Mouse (Mus musculus): ENCODE measurements at regions not wholly inside any gene's neighbourhood (a gene's known extent, or its start where the extent isn't known, plus 50 kb on each side); places are given as distances from the start of the nearest gene placed in this dataset.

GRCm38 (mm10) chr12:25549735-25550134 is 452.8 kb upstream of the Id2 start:
- no peaks in the 10 kb centered on the region for H3K27me3 ChIP-seq (ENCODE audit: control insufficient read depth, insufficient read depth, insufficient read length)
- H3K4me3 ChIP-seq (ENCODE audit: insufficient read depth, poor library complexity, severe bottlenecking): no peak overlapping the region
- H3ac ChIP-seq (ENCODE audit: control insufficient read depth, insufficient read length, low read depth): no peak overlapping the region
- no peaks in the 10 kb centered on the region for H3K79me3 ChIP-seq (ENCODE audit: low read depth)
- TF ChIP-seq MYOD1 (IDR thresholded peaks at IDR 0.05; ENCODE audit: control insufficient read depth, insufficient read length, low read depth) (no peak), FOSL1 (IDR thresholded peaks at IDR 0.05; ENCODE audit: insufficient read depth, low read length, poor library complexity, severe bottlenecking) (no peak), MAX (IDR thresholded peaks at IDR 0.05) (no peak), USF1 (IDR thresholded peaks at IDR 0.05; ENCODE audit: low read depth) (no peak), MYOG (IDR thresholded peaks at IDR 0.05; ENCODE audit: control insufficient read depth, extremely low read depth, insufficient read length) (no peak), CEBPB (IDR thresholded peaks at IDR 0.05; ENCODE audit: low read depth) (no peak), CTCF (IDR thresholded peaks at IDR 0.05; ENCODE audit: control insufficient read depth, insufficient read depth, insufficient read length) (no peak)
- no peaks in the 10 kb centered on the region for H3K36me3 ChIP-seq (ENCODE audit: control insufficient read depth, insufficient read depth)
- no peaks in the 10 kb centered on the region for H3K79me2 ChIP-seq (ENCODE audit: control insufficient read depth, insufficient read depth)

- no peaks in the 10 kb centered on the region for H3K79me3 ChIP-seq (ENCODE audit: low read depth)
- H3K79me2 ChIP-seq (ENCODE audit: control insufficient read depth, insufficient read depth): no peaks in the 10 kb centered on the region
- H3K4me3 ChIP-seq (ENCODE audit: insufficient read depth, poor library complexity, severe bottlenecking): no peak overlapping the region
- H3K36me3 ChIP-seq (ENCODE audit: control insufficient read depth, insufficient read depth): no peaks in the 10 kb centered on the region
- H3K27me3 ChIP-seq (ENCODE audit: control insufficient read depth, insufficient read depth, insufficient read length): no peaks in the 10 kb centered on the region
- no peak overlapping the region for H3ac ChIP-seq (ENCODE audit: control insufficient read depth, insufficient read length, low read depth)
- TF ChIP-seq CTCF (IDR thresholded peaks at IDR 0.05; ENCODE audit: control insufficient read depth, insufficient read depth, insufficient read length) (no peak), MYOD1 (IDR thresholded peaks at IDR 0.05; ENCODE audit: control insufficient read depth, insufficient read length, low read depth) (no peak), MYOG (IDR thresholded peaks at IDR 0.05; ENCODE audit: control insufficient read depth, extremely low read depth, insufficient read length) (no peak), FOSL1 (IDR thresholded peaks at IDR 0.05; ENCODE audit: insufficient read depth, low read length, poor library complexity, severe bottlenecking) (no peak), USF1 (IDR thresholded peaks at IDR 0.05; ENCODE audit: low read depth) (no peak), CEBPB (IDR thresholded peaks at IDR 0.05; ENCODE audit: low read depth) (no peak)
Measured at GRCm38 (mm10) chr12:25544253-25544652, 447.3 kb upstream of the Id2 start.

- H3K36me3 ChIP-seq (ENCODE audit: control insufficient read depth, insufficient read depth): no peaks in the 10 kb centered on the region
- TF ChIP-seq MAX (IDR thresholded peaks at IDR 0.05): no peak
- H3K79me2 ChIP-seq (ENCODE audit: control insufficient read depth, insufficient read depth): no peaks in the 10 kb centered on the region
- H3K79me3 ChIP-seq (ENCODE audit: low read depth): no peaks in the 10 kb centered on the region
- H3ac ChIP-seq (ENCODE audit: control insufficient read depth, insufficient read length, low read depth): no peak overlapping the region
- H3K4me3 ChIP-seq (ENCODE audit: insufficient read depth, poor library complexity, severe bottlenecking): no peak overlapping the region
- no peaks in the 10 kb centered on the region for H3K27me3 ChIP-seq (ENCODE audit: control insufficient read depth, insufficient read depth, insufficient read length)
Measured at GRCm38 (mm10) chr12:25534620-25534950, 437.6 kb upstream of the Id2 start.

- TF ChIP-seq MYOG (IDR thresholded peaks at IDR 0.05; ENCODE audit: control insufficient read depth, extremely low read depth, insufficient read length) (no peak), CEBPB (IDR thresholded peaks at IDR 0.05; ENCODE audit: low read depth) (no peak), MYOD1 (IDR thresholded peaks at IDR 0.05; ENCODE audit: control insufficient read depth, insufficient read length, low read depth) (no peak), CTCF (IDR thresholded peaks at IDR 0.05; ENCODE audit: control insufficient read depth, insufficient read depth, insufficient read length) (no peak), USF1 (IDR thresholded peaks at IDR 0.05; ENCODE audit: low read depth) (no peak), MAX (IDR thresholded peaks at IDR 0.05) (no peak), FOSL1 (IDR thresholded peaks at IDR 0.05; ENCODE audit: insufficient read depth, low read length, poor library complexity, severe bottlenecking) (no peak)
- H3K79me2 ChIP-seq (ENCODE audit: control insufficient read depth, insufficient read depth): no peaks in the 10 kb centered on the region
- no peak overlapping the region for H3ac ChIP-seq (ENCODE audit: control insufficient read depth, insufficient read length, low read depth)
- no peaks in the 10 kb centered on the region for H3K36me3 ChIP-seq (ENCODE audit: control insufficient read depth, insufficient read depth)
- no peaks in the 10 kb centered on the region for H3K79me3 ChIP-seq (ENCODE audit: low read depth)
- H3K4me3 ChIP-seq (ENCODE audit: insufficient read depth, poor library complexity, severe bottlenecking): no peak overlapping the region
- no peaks in the 10 kb centered on the region for H3K27me3 ChIP-seq (ENCODE audit: control insufficient read depth, insufficient read depth, insufficient read length)
Measured at GRCm38 (mm10) chr12:25533709-25534619, 437.0 kb upstream of the Id2 start.

GRCm38 (mm10) chr12:25530483-25530882 is 433.5 kb upstream of the Id2 start:
- Histone ChIP-seq H3K4me3 (ENCODE audit: insufficient read depth, poor library complexity, severe bottlenecking) (no peak overlapping the region), H3ac (ENCODE audit: control insufficient read depth, insufficient read length, low read depth) (no peak overlapping the region), H3K27me3 (ENCODE audit: control insufficient read depth, insufficient read depth, insufficient read length) (no peaks in the 10 kb centered on the region), H3K36me3 (ENCODE audit: control insufficient read depth, insufficient read depth) (no peaks in the 10 kb centered on the region), H3K79me2 (ENCODE audit: control insufficient read depth, insufficient read depth) (no peaks in the 10 kb centered on the region), H3K79me3 (ENCODE audit: low read depth) (no peaks in the 10 kb centered on the region)
- no peak for TF ChIP-seq CTCF (IDR thresholded peaks at IDR 0.05; ENCODE audit: control insufficient read depth, insufficient read depth, insufficient read length)
- TF ChIP-seq FOSL1 (IDR thresholded peaks at IDR 0.05; ENCODE audit: insufficient read depth, low read length, poor library complexity, severe bottlenecking): no peak
- no peak for TF ChIP-seq USF1 (IDR thresholded peaks at IDR 0.05; ENCODE audit: low read depth)
- no peak for TF ChIP-seq CEBPB (IDR thresholded peaks at IDR 0.05; ENCODE audit: low read depth)
- TF ChIP-seq MYOG (IDR thresholded peaks at IDR 0.05; ENCODE audit: control insufficient read depth, extremely low read depth, insufficient read length): no peak
- TF ChIP-seq MAX (IDR thresholded peaks at IDR 0.05): no peak
- no peak for TF ChIP-seq MYOD1 (IDR thresholded peaks at IDR 0.05; ENCODE audit: control insufficient read depth, insufficient read length, low read depth)

GRCm38 (mm10) chr12:25529537-25529936 is 432.6 kb upstream of the Id2 start:
- Histone ChIP-seq H3K79me2 (ENCODE audit: control insufficient read depth, insufficient read depth) (no peaks in the 10 kb centered on the region), H3ac (ENCODE audit: control insufficient read depth, insufficient read length, low read depth) (no peak overlapping the region), H3K79me3 (ENCODE audit: low read depth) (no peaks in the 10 kb centered on the region), H3K36me3 (ENCODE audit: control insufficient read depth, insufficient read depth) (no peaks in the 10 kb centered on the region), H3K4me3 (ENCODE audit: insufficient read depth, poor library complexity, severe bottlenecking) (no peak overlapping the region), H3K27me3 (ENCODE audit: control insufficient read depth, insufficient read depth, insufficient read length) (no peaks in the 10 kb centered on the region)
- TF ChIP-seq MYOG (IDR thresholded peaks at IDR 0.05; ENCODE audit: control insufficient read depth, extremely low read depth, insufficient read length): no peak
- TF ChIP-seq MYOD1 (IDR thresholded peaks at IDR 0.05; ENCODE audit: control insufficient read depth, insufficient read length, low read depth): no peak
- TF ChIP-seq CTCF (IDR thresholded peaks at IDR 0.05; ENCODE audit: control insufficient read depth, insufficient read depth, insufficient read length): no peak
- no peak for TF ChIP-seq MAX (IDR thresholded peaks at IDR 0.05)
- TF ChIP-seq CEBPB (IDR thresholded peaks at IDR 0.05; ENCODE audit: low read depth): no peak
- no peak for TF ChIP-seq FOSL1 (IDR thresholded peaks at IDR 0.05; ENCODE audit: insufficient read depth, low read length, poor library complexity, severe bottlenecking)
- TF ChIP-seq USF1 (IDR thresholded peaks at IDR 0.05; ENCODE audit: low read depth): no peak
